In the genomic region with DNA sequence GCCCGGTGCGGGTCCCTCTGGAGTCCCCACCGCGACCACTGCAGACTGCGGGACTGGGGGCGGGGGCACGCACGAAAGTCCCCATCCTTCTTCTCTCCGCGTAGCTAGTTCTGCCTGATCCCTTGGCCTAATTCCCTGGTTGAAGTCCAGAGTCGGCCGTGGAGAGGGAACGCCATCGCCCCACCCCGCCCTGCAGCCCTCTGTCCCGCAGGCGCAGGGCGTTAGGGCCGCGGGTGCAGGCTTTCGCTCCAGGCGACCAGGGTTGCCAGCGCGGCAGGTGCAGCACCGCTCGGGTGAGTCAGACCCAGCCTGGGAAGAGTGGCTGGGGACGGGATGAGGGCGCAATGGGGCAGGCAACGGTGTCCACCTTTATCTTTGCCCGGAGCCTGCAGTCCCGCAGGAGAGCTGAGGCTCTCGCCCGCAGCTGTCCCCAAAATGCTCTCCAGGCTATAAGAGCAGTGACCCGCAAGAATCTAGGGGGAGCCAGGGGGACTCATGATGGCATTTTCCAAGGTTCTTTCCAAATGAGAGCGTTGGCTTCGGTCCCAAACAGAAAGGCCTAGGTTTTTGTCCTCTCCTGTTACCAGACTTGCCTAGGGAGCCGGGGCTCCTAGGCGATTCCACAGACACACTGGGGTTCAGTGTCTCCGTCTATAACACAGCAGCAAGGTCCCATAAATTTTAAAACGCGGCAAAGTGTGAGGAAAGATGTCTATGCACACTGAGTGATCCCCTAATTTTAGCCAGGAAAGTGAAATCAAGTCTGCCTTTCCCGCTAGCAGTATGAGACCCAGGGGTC, we compare ENCODE assay signal across 7 mouse cellular contexts. TPM values are rescaled to one million over a fixed set of nuclear protein-coding genes. Genes with fewer than 3 reads are reported as not detected.
A peak's percentile ranks its signal among the peaks of the same experiment; 100 is the strongest.
DNase-seq lines count a peak whose midpoint lies in the region; ATAC-seq and TF ChIP-seq lines count a peak whose summit lies in the region.

A gene (plus strand): TSS at position 101 of the 799 bp plus-strand sequence.

- H3K4me3 ChIP-seq in forebrain, embryonic 16.5 days (replicated peaks; ENCODE audit: low read length), result peak within 1 kb of the TSS; percentile 52
- peak within 1 kb of the TSS; percentile 61 for H3K4me3 ChIP-seq in lung, embryonic 16.5 days (ENCODE audit: low read length)

- peaks cover 26% of the 10 kb centered on the region for H3K4me1 ChIP-seq in forebrain, embryonic 16.5 days (replicated peaks; ENCODE audit: control insufficient read depth, insufficient read depth, low read length)
- H3K4me1 ChIP-seq in lung, embryonic 16.5 days (replicated peaks; ENCODE audit: control insufficient read depth, insufficient read depth, low read length), result peaks cover 6% of the 10 kb centered on the region

- TF ChIP-seq CTCF in brain, embryonic 14.5 days (IDR thresholded peaks at IDR 0.05; ENCODE audit: borderline replicate concordance, extremely low read depth, insufficient read depth, insufficient read length), result no peak

- peak within 1 kb of the TSS; percentile 94 for H3K4me2 ChIP-seq in forebrain, embryonic 16.5 days (ENCODE audit: low read length)
- peak within 1 kb of the TSS; percentile 91 for H3K4me2 ChIP-seq in lung, embryonic 16.5 days (ENCODE audit: low read depth, low read length)

- WGBS in forebrain, embryonic 16.5 days, result 3% methylated on average over 42 of the region's 42 CpGs
- 8% methylated on average over 42 of the region's 42 CpGs for WGBS in lung, embryonic 16.5 days

- peak within 1 kb of the TSS; percentile 93 for H3K27ac ChIP-seq in forebrain, embryonic 16.5 days (ENCODE audit: low read length)
- H3K27ac ChIP-seq in lung, embryonic 16.5 days (ENCODE audit: low read length), result peak within 1 kb of the TSS; percentile 19; the same call in 1 of the 2 replicates

- no peaks in the 10 kb centered on the region for H3K9me3 ChIP-seq in forebrain, embryonic 16.5 days (ENCODE audit: control insufficient read depth, low read length)
- H3K9me3 ChIP-seq in lung, embryonic 16.5 days (ENCODE audit: control insufficient read depth, low read length), result 0 out of 2 replicates have a peak, but pooled peaks cover 4% of the 10 kb centered on the region

- no peaks in the 10 kb centered on the region for H3K36me3 ChIP-seq in forebrain, embryonic 16.5 days (ENCODE audit: control insufficient read depth, insufficient read depth)
- H3K36me3 ChIP-seq in lung, embryonic 16.5 days (ENCODE audit: control insufficient read depth, insufficient read depth, low read length), result no peaks in the 10 kb centered on the region

- ATAC-seq in forebrain, embryonic 16.5 days, result peak; percentile 6; the same call in 1 of the 2 replicates
- ATAC-seq in lung, embryonic 16.5 days (ENCODE audit: low read depth), result peak; percentile 11; the same call in 1 of the 2 replicates

- no peak for TF ChIP-seq POLR2A in brain, embryonic 14.5 days (IDR thresholded peaks at IDR 0.05; ENCODE audit: borderline replicate concordance, extremely low read depth, insufficient read depth, insufficient read length, poor library complexity, severe bottlenecking)

- peak; percentile 79 for DNase-seq in Muller cell, postnatal 12 days (ENCODE audit: inconsistent ontology term)
- peak; percentile 74 for DNase-seq in brain, embryonic 14.5 days (ENCODE audit: low read depth)
- peak; percentile 58 for DNase-seq in heart, postnatal 4 days
- DNase-seq in layer of hippocampus, adult 8-10 months (ENCODE audit: low spot score in 2 of 2), result peak in 1 of 2 experiments; percentile 58
- DNase-seq in right cerebral cortex, postnatal 14 days, result peak; percentile 45

- peaks cover 6% of the 10 kb centered on the region for H3K27me3 ChIP-seq in forebrain, embryonic 16.5 days (replicated peaks; ENCODE audit: control insufficient read depth, insufficient read depth, low read length)
- H3K27me3 ChIP-seq in lung, embryonic 16.5 days (ENCODE audit: control insufficient read depth, insufficient read depth, low read depth, low read length), result peaks cover 29% of the 10 kb centered on the region

- peak within 1 kb of the TSS; percentile 78 for H3K9ac ChIP-seq in forebrain, embryonic 16.5 days (replicated peaks; ENCODE audit: low read depth, low read length)
- peak within 1 kb of the TSS; percentile 68 for H3K9ac ChIP-seq in lung, embryonic 16.5 days (ENCODE audit: low read length)

RNA-seq across cellular contexts. Expression of the gene that starts here (rescaled TPM):
- polyA plus RNA-seq in brain, embryonic 14.5 days (2012; rRNA removed), result 0.86 and 1.5 TPM in 2 replicates
- 1.6 TPM in 2 replicates for polyA plus RNA-seq in forebrain, embryonic 16.5 days (2015; fragmentation: Nextera tagmentation; extraction: Ambion mirVana)
- total RNA-seq in heart, postnatal 4 days (2021), result 1 to 10 TPM; 1.0 to 1.2 TPM
- total RNA-seq in layer of hippocampus, adult 8-10 months (2022), result 10 to 100 TPM; 17.5 to 25.7 (median 21.0) TPM
- polyA plus RNA-seq in lung, embryonic 16.5 days (2015; fragmentation: Nextera tagmentation; extraction: Ambion mirVana), result 0.33 and 0.40 TPM in 2 replicates

Comparison
In these comparisons a context has a peak if more than half of its experiments do, and no peak if none do; other contexts are left out.
1. RNA of the gene that starts here (total RNA-seq): 17.5 to 25.7 TPM in layer of hippocampus, adult 8-10 months; 1.0 to 1.2 TPM in heart, postnatal 4 days; every median in the first group is over 4 times any median in the second.
2. Peak in ATAC-seq, H3K4me3 ChIP-seq, H3K27ac ChIP-seq, H3K9ac ChIP-seq and H3K4me2 ChIP-seq in lung, embryonic 16.5 days; RNA of the gene not detected or under 1 TPM.